Mouse (Mus musculus): Measurements from ENCODE around the gene Shtn1. TPM values are rescaled to one million over a fixed set of nuclear protein-coding genes. Genes with fewer than 3 reads are reported as not detected.

Shtn1 gene
- polyA plus RNA-seq, 2 experiments, result 3.2 to 3.3 TPM

- 4% methylated on average over 65 of the region's 65 CpGs for WGBS
- peak; percentile 96 for ATAC-seq (ENCODE audit: low FRiP score, low read depth)
Observed at GRCm38 (mm10) chr19:58942841-58943828, 132.8 kb downstream of the Shtn1 start, which contains the start of the genes Eno4 and Hspa12a. TSS of gene Eno4 (plus strand) at chr19:58943425. TSS of gene Hspa12a (minus strand) at chr19:58943654.

GRCm38 (mm10) chr19:58933062-58933461 is 142.8 kb downstream of the Shtn1 start:
- ATAC-seq (ENCODE audit: low FRiP score, low read depth) (no peak), DNase-seq (ENCODE audit: low spot score) (no peak)
- H3K4me3 ChIP-seq (replicated peaks; ENCODE audit: low read length), result no peak overlapping the region
- no peak overlapping the region for H3K27ac ChIP-seq (replicated peaks; ENCODE audit: low read depth, low read length)
- peaks cover 3% of the 10 kb centered on the region; the same call in 1 of the 2 replicates for H3K4me1 ChIP-seq (ENCODE audit: control insufficient read depth, insufficient read depth, low read length)
- no peak overlapping the region for H3K4me2 ChIP-seq (replicated peaks; ENCODE audit: low read depth, low read length, severe bottlenecking)
- no peak for TF ChIP-seq POLR2A (IDR thresholded peaks at IDR 0.05; ENCODE audit: borderline replicate concordance, extremely low read depth, insufficient read depth, insufficient read length)
- H3K27me3 ChIP-seq (ENCODE audit: control insufficient read depth, insufficient read depth, low read length), result peaks cover 17% of the 10 kb centered on the region
- H3K36me3 ChIP-seq (ENCODE audit: control insufficient read depth, insufficient read depth, low read length), result no peaks in the 10 kb centered on the region
- H3K9me3 ChIP-seq (ENCODE audit: control insufficient read depth, low read length), result no peaks in the 10 kb centered on the region
- H3K9ac ChIP-seq (ENCODE audit: low read depth, low read length, severe bottlenecking), result no peak overlapping the region
- 22% methylated on average over 4 of the region's 4 CpGs for WGBS

More at GRCm38 (mm10) chr19:58942841-58943828, 132.8 kb downstream of the Shtn1 start, which contains the start of the genes Eno4 and Hspa12a:
- peak; percentile 89; the same call in 1 of the 2 replicates for TF ChIP-seq POLR2A (IDR thresholded peaks at IDR 0.05; ENCODE audit: borderline replicate concordance, extremely low read depth, insufficient read depth, insufficient read length)
- peak within 1 kb of the TSS; percentile 58 for H3K4me3 ChIP-seq (replicated peaks; ENCODE audit: low read length)
- peak; percentile 97 for DNase-seq (ENCODE audit: low spot score)
- H3K27me3 ChIP-seq (ENCODE audit: control insufficient read depth, insufficient read depth, low read length), result no peaks in the 10 kb centered on the region
- no peaks in the 10 kb centered on the region for H3K9me3 ChIP-seq (ENCODE audit: control insufficient read depth, low read length)
- no peaks in the 10 kb centered on the region for H3K36me3 ChIP-seq (ENCODE audit: control insufficient read depth, insufficient read depth, low read length)
- peaks cover 9% of the 10 kb centered on the region; the same call in 1 of the 2 replicates for H3K4me1 ChIP-seq (ENCODE audit: control insufficient read depth, insufficient read depth, low read length)
- H3K27ac ChIP-seq (replicated peaks; ENCODE audit: low read depth, low read length), result peak within 1 kb of the TSS; percentile 71
- H3K4me2 ChIP-seq (replicated peaks; ENCODE audit: low read depth, low read length, severe bottlenecking), result peak within 1 kb of the TSS; percentile 90
- peak within 1 kb of the TSS; percentile 77 for H3K9ac ChIP-seq (ENCODE audit: low read depth, low read length, severe bottlenecking)

DNA sequence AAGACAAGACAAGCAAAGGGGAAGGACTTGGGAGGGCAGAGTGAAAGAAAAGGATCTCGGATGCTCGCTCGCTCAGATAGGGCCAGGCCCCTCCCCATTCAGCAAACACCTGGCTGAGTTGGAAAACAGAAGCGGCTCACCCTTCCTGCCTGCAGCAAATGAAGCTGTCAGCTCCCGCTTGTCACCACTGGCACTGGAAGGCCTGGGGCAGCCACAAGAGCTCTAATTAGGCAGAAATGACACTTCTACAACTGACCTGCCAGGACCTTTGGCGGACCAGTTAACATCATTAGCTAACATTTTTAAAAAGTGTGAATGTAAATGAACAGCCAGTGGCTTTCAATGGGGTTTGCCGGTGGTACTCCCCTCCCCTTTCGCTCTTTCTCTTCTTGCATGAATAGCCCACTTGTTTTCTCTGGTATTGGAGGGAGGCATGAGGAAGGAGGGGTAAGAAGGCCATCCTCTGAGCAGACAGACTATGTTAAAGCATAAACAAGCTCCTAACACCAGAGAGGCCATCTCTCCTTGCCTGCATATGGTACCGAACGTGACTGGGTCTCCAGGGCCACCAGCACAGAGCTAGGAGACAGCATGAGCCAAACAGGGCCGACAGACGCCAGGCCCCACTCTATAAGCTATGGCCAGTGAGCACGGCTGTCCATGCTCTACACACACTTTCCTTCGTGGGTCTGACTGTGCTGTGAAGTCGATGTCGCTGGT is 144.7 kb downstream of the Shtn1 start:
- 23% methylated on average over 16 of the region's 16 CpGs for WGBS
- H3K9me3 ChIP-seq (ENCODE audit: control insufficient read depth, low read length), result no peaks in the 10 kb centered on the region
- no peak overlapping the region for H3K4me3 ChIP-seq (replicated peaks; ENCODE audit: low read length)
- H3K4me2 ChIP-seq (replicated peaks; ENCODE audit: low read depth, low read length, severe bottlenecking), result no peak overlapping the region
- ATAC-seq (ENCODE audit: low FRiP score, low read depth) (no peak), DNase-seq (ENCODE audit: low spot score) (no peak)
- no peak overlapping the region for H3K27ac ChIP-seq (replicated peaks; ENCODE audit: low read depth, low read length)
- peaks cover 3% of the 10 kb centered on the region; the same call in 1 of the 2 replicates for H3K4me1 ChIP-seq (ENCODE audit: control insufficient read depth, insufficient read depth, low read length)
- no peak overlapping the region for H3K9ac ChIP-seq (ENCODE audit: low read depth, low read length, severe bottlenecking)
- peaks cover 17% of the 10 kb centered on the region for H3K27me3 ChIP-seq (ENCODE audit: control insufficient read depth, insufficient read depth, low read length)
- H3K36me3 ChIP-seq (ENCODE audit: control insufficient read depth, insufficient read depth, low read length), result no peaks in the 10 kb centered on the region
- TF ChIP-seq POLR2A (IDR thresholded peaks at IDR 0.05; ENCODE audit: borderline replicate concordance, extremely low read depth, insufficient read depth, insufficient read length), result no peak

Other genes starting within 250 kb of the Shtn1 start
- gene Eno4, start 132.7 kb downstream of the Shtn1 start, polyA plus RNA-seq (2012; rRNA removed), result 0.28 and 0.31 TPM in 2 replicates
- gene Eno4, start 132.7 kb downstream of the Shtn1 start, polyA plus RNA-seq (2014; fragmentation: Nextera tagmentation; extraction: Ambion mirVana), result 0.17 and 0.19 TPM in 2 replicates
- 6.1 and 7.7 TPM in 2 replicates for gene Hspa12a, start 132.4 kb downstream of the Shtn1 start, polyA plus RNA-seq (2012; rRNA removed)
- gene Hspa12a, start 132.4 kb downstream of the Shtn1 start, polyA plus RNA-seq (2014; fragmentation: Nextera tagmentation; extraction: Ambion mirVana), result 2.3 and 2.4 TPM in 2 replicates
- 0.11 and 0.32 TPM in 2 replicates for gene Vax1, start 94.0 kb upstream of the Shtn1 start, polyA plus RNA-seq (2012; rRNA removed)
- gene Vax1, start 94.0 kb upstream of the Shtn1 start, polyA plus RNA-seq (2014; fragmentation: Nextera tagmentation; extraction: Ambion mirVana), result 0.18 TPM in 1 of 2 replicates, not detected in the other
- gene Kcnk18, start 143.1 kb upstream of the Shtn1 start, polyA plus RNA-seq (2012; rRNA removed), result not detected in 2 replicates
- gene Kcnk18, start 143.1 kb upstream of the Shtn1 start, polyA plus RNA-seq (2014; fragmentation: Nextera tagmentation; extraction: Ambion mirVana), result not detected in 2 replicates
- gene Slc18a2, start 184.8 kb upstream of the Shtn1 start, polyA plus RNA-seq (2012; rRNA removed), result 2.5 and 2.6 TPM in 2 replicates
- gene Slc18a2, start 184.8 kb upstream of the Shtn1 start, polyA plus RNA-seq (2014; fragmentation: Nextera tagmentation; extraction: Ambion mirVana), result 8.2 TPM in 2 replicates
- 222 and 266 TPM in 2 replicates for gene Rps12-ps3, start 246.2 kb upstream of the Shtn1 start, polyA plus RNA-seq (2012; rRNA removed)
- 17.6 and 54.2 TPM in 2 replicates for gene Rps12-ps3, start 246.2 kb upstream of the Shtn1 start, polyA plus RNA-seq (2014; fragmentation: Nextera tagmentation; extraction: Ambion mirVana)